Mouse (Mus musculus) cortical plate, adult 2 months (tissue): ENCODE results near the gene Psen2. TPM values are rescaled to one million over a fixed set of nuclear protein-coding genes. Genes with fewer than 3 reads are reported as not detected.

Experiments used
- H3K27ac ChIP-seq: fragments of 200-500 bp; 2 replicates; pipeline ENCODE4 v1.5.1; 2012; ENCODE audit warnings: low read length, control low read depth, inconsistent platforms; ENCODE audit not compliant: insufficient read depth
- H3K4me1 ChIP-seq: fragments of 200-500 bp; 2 replicates; pipeline ENCODE4 v1.6.1; 2011; ENCODE audit warnings: low read length; ENCODE audit not compliant: control insufficient read depth, insufficient read depth
- H3K4me3 ChIP-seq: fragments of 200-500 bp; 2 replicates; pipeline ENCODE4 v1.5.1; 2011; ENCODE audit warnings: mild to moderate bottlenecking, low read length, control low read depth; ENCODE audit not compliant: insufficient read depth
- CTCF ChIP-seq: fragments of 200-500 bp; IDR thresholded peaks from 2 replicates; pipeline ENCODE4 v1.5.1; 2011; ENCODE audit warnings: mild to moderate bottlenecking, control low read depth, low read length; ENCODE audit not compliant: insufficient read depth; ENCODE audit errors: extremely low read depth
- POLR2A ChIP-seq: fragments of 200-500 bp; IDR thresholded peaks from 2 replicates; pipeline ENCODE4 v1.6.1; 2011; ENCODE audit warnings: mild to moderate bottlenecking, low read length, control low read depth; ENCODE audit not compliant: insufficient read depth; ENCODE audit errors: extremely low read depth
- polyA plus RNA-seq: library from polyadenylated mRNA; depleted of rRNA; stranded (reverse); fragments of >200 nt; gene quantifications from 2 replicates; pipeline ENCODE4 v1.2.3, GENCODE M21; 2012; rRNA removed

The Psen2 gene
- polyA plus RNA-seq, 1 experiment, result 27.5 TPM

DNA sequence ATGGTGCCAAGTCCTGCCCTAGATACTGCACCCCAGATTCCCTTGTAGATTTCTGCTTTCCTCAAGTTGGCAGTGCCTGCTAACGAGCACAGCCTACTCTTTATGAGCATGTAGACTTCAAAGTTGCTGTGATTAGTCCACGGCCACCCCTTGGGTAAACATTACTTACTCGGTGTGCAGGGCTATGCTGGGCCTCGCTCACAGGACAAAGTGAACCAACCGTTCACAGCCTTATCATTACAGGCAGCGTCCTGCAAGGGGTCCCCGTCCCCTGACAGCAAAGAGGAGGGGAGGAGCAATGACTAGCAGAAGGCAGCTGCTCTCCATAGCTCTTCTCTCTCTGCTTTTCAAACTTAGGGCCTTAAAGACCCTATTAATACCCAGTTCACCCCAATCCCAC is 78.5 kb downstream of the Psen2 start:
- Histone ChIP-seq H3K27ac (no peak overlapping the region), H3K4me3 (no peak overlapping the region), H3K4me1 (no peaks in the 10 kb centered on the region)
- TF ChIP-seq CTCF (no peak), POLR2A (no peak)

DNA sequence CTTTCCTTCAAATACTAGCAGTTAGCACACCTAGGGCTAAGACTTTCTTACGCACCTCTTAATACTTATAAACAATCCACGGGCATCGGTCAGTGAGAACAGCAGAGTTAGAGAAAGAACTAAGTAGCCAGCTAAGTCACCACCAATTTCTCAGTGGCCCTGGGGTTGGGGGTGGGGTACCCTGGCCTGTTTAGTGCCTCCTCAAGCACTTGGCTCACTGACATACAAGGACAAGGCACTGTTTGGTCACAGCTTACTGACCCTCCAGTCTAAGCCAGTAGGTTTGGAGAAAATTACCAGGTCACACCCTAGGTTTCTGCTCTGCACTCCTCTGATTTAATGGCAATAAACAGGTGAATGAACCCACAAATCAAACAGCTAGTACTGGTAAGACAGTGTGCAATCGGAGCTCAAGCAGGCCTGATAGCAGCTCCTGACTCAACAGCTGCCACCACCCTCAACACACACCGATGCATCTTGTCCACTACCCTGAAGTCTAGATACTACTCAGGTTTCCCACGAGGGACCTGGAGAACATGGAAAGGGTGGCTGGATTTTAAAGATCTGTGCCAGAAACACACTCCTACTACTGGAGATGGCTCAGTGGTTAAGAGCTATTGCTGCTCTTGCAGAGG is 79.6 kb downstream of the Psen2 start:
- TF ChIP-seq POLR2A (no peak), CTCF (no peak)
- Histone ChIP-seq H3K4me3 (no peak overlapping the region), H3K4me1 (no peaks in the 10 kb centered on the region), H3K27ac (no peak overlapping the region)

- TF ChIP-seq CTCF (no peak), POLR2A (no peak)
- no peak overlapping the region for H3K4me3 ChIP-seq
- no peak overlapping the region for H3K27ac ChIP-seq
- H3K4me1 ChIP-seq, result no peaks in the 10 kb centered on the region
Measured at GRCm38 (mm10) chr1:180182731-180183130, 80.5 kb downstream of the Psen2 start.

GRCm38 (mm10) chr1:180181966-180182319 is 81.3 kb downstream of the Psen2 start:
- no peak overlapping the region for H3K4me3 ChIP-seq
- no peak for TF ChIP-seq CTCF
- TF ChIP-seq POLR2A, result no peak
- H3K27ac ChIP-seq, result no peak overlapping the region

GRCm38 (mm10) chr1:180181304-180181965 is 81.8 kb downstream of the Psen2 start:
- TF ChIP-seq POLR2A (no peak), CTCF (no peak)
- Histone ChIP-seq H3K4me3 (no peak overlapping the region), H3K4me1 (no peaks in the 10 kb centered on the region), H3K27ac (no peak overlapping the region)

More at GRCm38 (mm10) chr1:180181966-180182319, 81.3 kb downstream of the Psen2 start:
- no peaks in the 10 kb centered on the region for H3K4me1 ChIP-seq

DNA sequence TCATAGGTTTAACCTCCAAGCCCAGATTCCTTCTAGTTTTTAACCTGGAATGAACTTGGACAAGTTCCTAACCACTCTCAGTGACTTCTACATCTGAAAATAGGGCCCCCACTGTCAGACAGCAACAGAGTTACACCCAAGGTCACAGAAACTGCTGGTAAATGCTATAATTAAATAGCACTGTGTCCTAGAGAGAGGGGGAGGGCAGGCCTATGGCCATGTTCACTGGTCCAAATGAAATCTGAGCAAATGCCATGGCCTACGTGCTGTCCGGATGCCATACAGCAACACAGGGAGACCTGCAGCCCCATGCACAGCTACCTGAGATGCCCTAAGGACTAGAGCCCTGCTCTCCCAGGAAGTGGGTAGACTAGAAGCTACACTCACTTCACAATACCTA is 83.4 kb downstream of the Psen2 start:
- TF ChIP-seq POLR2A (no peak), CTCF (no peak)
- no peak overlapping the region for H3K4me3 ChIP-seq
- H3K27ac ChIP-seq, result no peak overlapping the region
- H3K4me1 ChIP-seq, result no peaks in the 10 kb centered on the region

DNA sequence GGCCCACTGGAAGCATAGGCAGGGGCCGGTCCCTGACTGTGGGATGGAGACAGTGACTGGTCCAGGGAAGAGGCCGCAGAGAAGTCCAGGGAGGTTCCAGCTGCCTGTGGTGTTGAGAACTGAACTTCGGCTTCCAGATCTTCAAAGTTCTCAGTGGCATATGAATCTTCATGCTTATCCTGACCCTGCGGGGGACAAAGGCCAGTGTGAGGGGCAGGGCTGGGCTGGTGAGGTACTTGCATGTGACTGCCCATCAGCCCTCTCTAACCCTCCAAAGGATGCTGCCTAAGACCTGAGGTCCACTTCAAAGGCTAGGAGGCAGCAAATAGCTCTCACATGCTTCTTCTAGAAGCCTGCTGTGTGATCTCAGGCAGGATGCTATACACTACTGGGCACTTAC is 84.1 kb downstream of the Psen2 start:
- H3K27ac ChIP-seq, result no peak overlapping the region

DNA sequence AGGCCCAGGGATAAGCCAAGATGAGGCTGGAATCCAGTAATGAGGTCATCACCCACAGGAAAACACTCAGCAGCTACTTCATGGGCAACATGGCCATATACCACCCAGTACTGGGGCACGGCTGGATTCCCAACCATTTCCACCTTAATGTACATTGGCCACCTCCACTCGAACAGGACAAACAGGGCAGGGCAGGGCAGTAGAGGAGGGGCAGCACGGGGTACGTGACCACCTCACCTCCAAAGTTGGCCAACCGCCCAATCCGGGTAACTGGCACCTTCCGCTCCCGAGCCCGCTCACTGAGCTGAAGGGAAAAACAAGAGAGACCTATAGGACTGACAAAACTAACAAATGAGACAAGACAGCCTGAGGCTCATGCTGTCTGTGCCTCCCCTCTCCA is 84.9 kb downstream of the Psen2 start:
- Histone ChIP-seq H3K27ac (no peak overlapping the region), H3K4me3 (no peak overlapping the region), H3K4me1 (no peaks in the 10 kb centered on the region)
- no peak for TF ChIP-seq CTCF
- no peak for TF ChIP-seq POLR2A

More for the DNA sequence above, 84.1 kb downstream of the Psen2 start:
- no peaks in the 10 kb centered on the region for H3K4me1 ChIP-seq
- TF ChIP-seq CTCF (no peak), POLR2A (no peak)
- no peak overlapping the region for H3K4me3 ChIP-seq

Other genes with a start within 250 kb of the Psen2 start
- 35.9 and 42.9 TPM in 2 replicates for gene Coq8a, start 63.8 kb downstream of the Psen2 start, polyA plus RNA-seq
- 8.0 and 8.1 TPM in 2 replicates for gene Itpkb, start 67.0 kb upstream of the Psen2 start, polyA plus RNA-seq
- 93.7 and 100 TPM in 2 replicates for gene Stum, start 220.1 kb upstream of the Psen2 start, polyA plus RNA-seq